Mouse (Mus musculus) heart, postnatal 0 days (tissue): ENCODE measurements at regions not wholly inside any gene's neighbourhood (a gene's known extent, or its start where the extent isn't known, plus 50 kb on each side); places are given as distances from the start of the nearest gene placed in this dataset.

Source experiments
- ATAC-seq: fragments of 200-750 bp; cut with Nextera tagmentation; 2 replicates; pipeline ENCODE4 v1.8.0; 2017; ENCODE audit warnings: low read depth, moderate number of reproducible peaks, moderate library complexity; ENCODE audit not compliant: insufficient read depth
- DNase-seq: peaks from one replicate; pipeline ENCODE4 v3.0.0-alpha.2; 2016; ENCODE audit warnings: low spot score
- H3K27ac ChIP-seq: fragments of 300-500 bp; sonication (generic); 2 replicates; pipeline ENCODE4 v1.5.1; 2014; ENCODE audit warnings: low read depth, mild to moderate bottlenecking
- H3K27me3 ChIP-seq: fragments of 300-500 bp; sonication (generic); 2 replicates; pipeline ENCODE4 v1.6.1; 2014; ENCODE audit warnings: low read length, mixed read lengths; ENCODE audit not compliant: control insufficient read depth, insufficient read depth
- H3K36me3 ChIP-seq: fragments of 300-500 bp; sonication (generic); replicated peaks from 2 replicates; pipeline ENCODE4 v1.6.1; 2014; ENCODE audit warnings: low read length, mixed read lengths; ENCODE audit not compliant: control insufficient read depth, insufficient read depth
- H3K4me1 ChIP-seq: fragments of 300-500 bp; sonication (generic); 2 replicates; pipeline ENCODE4 v1.6.1; 2014; ENCODE audit warnings: antibody characterized with exemption; ENCODE audit not compliant: control insufficient read depth, insufficient read depth
- H3K4me2 ChIP-seq: fragments of 300-500 bp; sonication (generic); 2 replicates; pipeline ENCODE4 v1.6.1; 2014; ENCODE audit warnings: low read depth, mild to moderate bottlenecking, low read length, moderate library complexity
- H3K4me3 ChIP-seq: fragments of 300-500 bp; sonication (generic); 2 replicates; pipeline ENCODE4 v1.5.1; 2014; ENCODE audit warnings: low read depth, low read length
- H3K9ac ChIP-seq: fragments of 300-500 bp; sonication (generic); replicated peaks from 2 replicates; pipeline ENCODE4 v1.6.1; 2014; ENCODE audit warnings: low read depth, low read length, mixed read lengths
- H3K9me3 ChIP-seq: fragments of 300-500 bp; sonication (generic); replicated peaks from 2 replicates; pipeline ENCODE4 v1.6.1; 2016; ENCODE audit warnings: low read length; ENCODE audit not compliant: control insufficient read depth
- CTCF ChIP-seq: IDR thresholded peaks from 2 replicates; pipeline ENCODE4 v1.5.1; 2016; ENCODE audit warnings: antibody characterized with exemption, control low read depth, low read depth
- EP300 ChIP-seq: IDR thresholded peaks from 2 replicates; pipeline ENCODE4 v1.6.1; 2016; ENCODE audit warnings: antibody characterized with exemption, low read depth
- WGBS: fragments of 180-500 bp; shearing (Covaris S2); extraction: QIAGEN DNeasy Blood & Tissue Kit; methylation state at CpG from one replicate; pipeline ENCODE4 v1.1.7; 2014; 5-methylcytosine and 5-hydroxymethylcytosine counted together

DNA sequence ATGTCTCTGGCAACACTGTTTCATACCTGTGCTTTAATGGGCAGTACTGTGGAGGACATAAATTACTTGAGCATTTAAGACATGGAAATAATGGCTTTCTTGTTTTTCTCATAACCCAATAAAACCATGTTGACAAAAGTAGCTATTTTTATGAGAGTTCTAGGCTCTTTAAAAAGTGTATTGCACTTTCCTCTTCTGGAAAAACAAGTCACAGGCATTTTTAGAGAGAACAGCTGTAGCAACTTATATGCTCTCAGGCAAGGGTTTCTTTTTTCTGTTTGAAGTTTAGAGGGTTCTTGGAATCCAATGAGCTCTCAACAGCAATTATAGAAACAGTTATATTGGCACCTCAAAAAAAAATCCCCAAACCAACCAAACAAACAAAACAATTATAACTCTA is 153.6 kb downstream of the Ackr3 start:
- Histone ChIP-seq H3K27me3 (0 out of 2 replicates have a peak, but pooled peaks cover 3% of the 10 kb centered on the region), H3K36me3 (no peaks in the 10 kb centered on the region), H3K4me3 (no peak overlapping the region), H3K27ac (no peak overlapping the region), H3K4me2 (no peak overlapping the region), H3K9ac (no peak overlapping the region), H3K4me1 (no peaks in the 10 kb centered on the region), H3K9me3 (no peaks in the 10 kb centered on the region)
- ATAC-seq (no peak), DNase-seq (no peak)
- TF ChIP-seq EP300 (no peak), CTCF (no peak)

DNA sequence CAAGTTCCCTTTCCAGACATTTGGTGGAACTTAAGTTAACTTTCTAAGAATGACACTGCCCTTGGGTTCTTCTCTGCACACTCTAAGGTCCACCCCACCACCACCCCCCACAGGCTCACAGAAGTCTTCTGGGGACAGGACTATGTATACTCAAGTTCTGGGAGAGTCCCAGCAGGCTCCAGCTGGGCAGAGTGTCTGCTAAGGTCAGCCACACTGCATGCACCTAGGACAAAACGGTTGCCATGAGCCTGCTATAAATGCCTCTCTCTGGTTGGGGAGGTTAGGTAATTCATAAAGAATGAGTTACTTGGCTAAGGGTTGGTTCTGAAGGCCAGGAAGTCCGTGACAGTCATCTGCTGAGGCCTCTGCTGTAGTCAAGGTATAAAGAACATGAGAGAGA is 155.2 kb downstream of the Ackr3 start:
- Histone ChIP-seq H3K9ac (no peak overlapping the region), H3K4me3 (no peak overlapping the region), H3K27ac (no peak overlapping the region), H3K36me3 (no peaks in the 10 kb centered on the region), H3K4me1 (no peaks in the 10 kb centered on the region), H3K27me3 (0 out of 2 replicates have a peak, but pooled peaks cover 3% of the 10 kb centered on the region), H3K4me2 (no peak overlapping the region), H3K9me3 (no peaks in the 10 kb centered on the region)
- 38% methylated on average over 2 of the region's 2 CpGs for WGBS
- TF ChIP-seq CTCF (no peak), EP300 (no peak)
- DNase-seq (no peak), ATAC-seq (no peak)

GRCm38 (mm10) chr1:90360065-90360464 is 156.3 kb downstream of the Ackr3 start:
- Histone ChIP-seq H3K27ac (no peak overlapping the region), H3K36me3 (no peaks in the 10 kb centered on the region), H3K9me3 (no peaks in the 10 kb centered on the region), H3K27me3 (0 out of 2 replicates have a peak, but pooled peaks cover 3% of the 10 kb centered on the region), H3K4me2 (no peak overlapping the region), H3K9ac (no peak overlapping the region), H3K4me3 (no peak overlapping the region), H3K4me1 (no peaks in the 10 kb centered on the region)
- WGBS = 58% methylated on average over 3 of the region's 3 CpGs
- no peak for TF ChIP-seq CTCF
- TF ChIP-seq EP300 = no peak
- ATAC-seq = no peak
- DNase-seq = no peak

DNA sequence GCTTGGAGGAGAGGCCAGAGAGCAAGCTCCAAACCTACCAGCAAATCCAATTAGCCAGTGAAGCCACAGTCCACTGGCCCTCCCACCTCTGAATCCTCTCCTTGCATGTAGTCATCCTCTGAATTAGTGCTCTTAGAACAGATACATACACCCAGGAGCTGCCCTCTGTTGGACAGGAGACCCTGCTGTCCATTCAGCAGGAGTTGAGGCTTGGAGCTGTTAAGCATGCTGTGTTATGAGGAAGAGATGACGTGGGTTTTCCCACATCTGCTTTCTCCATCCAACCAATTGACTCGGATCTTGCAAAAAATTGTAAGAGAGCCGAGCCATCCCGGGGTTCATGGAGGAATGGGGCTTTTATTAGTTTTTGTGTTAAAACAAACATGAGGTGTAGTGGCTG is 160.7 kb downstream of the Ackr3 start:
- Histone ChIP-seq H3K9ac (no peak overlapping the region), H3K4me2 (no peak overlapping the region), H3K27ac (no peak overlapping the region), H3K9me3 (no peaks in the 10 kb centered on the region), H3K4me3 (no peak overlapping the region), H3K4me1 (0 out of 2 replicates have a peak, but pooled peaks cover 5% of the 10 kb centered on the region), H3K27me3 (no peaks in the 10 kb centered on the region), H3K36me3 (no peaks in the 10 kb centered on the region)
- WGBS = 68% methylated on average over 4 of the region's 4 CpGs
- ATAC-seq (no peak), DNase-seq (no peak)
- TF ChIP-seq EP300 = no peak
- TF ChIP-seq CTCF = no peak

- Histone ChIP-seq H3K4me3 (no peak overlapping the region), H3K4me2 (no peak overlapping the region), H3K9ac (no peak overlapping the region), H3K36me3 (no peaks in the 10 kb centered on the region), H3K4me1 (0 out of 2 replicates have a peak, but pooled peaks cover 5% of the 10 kb centered on the region), H3K27me3 (no peaks in the 10 kb centered on the region), H3K9me3 (no peaks in the 10 kb centered on the region), H3K27ac (no peak overlapping the region)
- ATAC-seq (no peak), DNase-seq (no peak)
- WGBS = 17% methylated on average over 10 of the region's 10 CpGs
- no peak for TF ChIP-seq EP300
- no peak for TF ChIP-seq CTCF
Measured at GRCm38 (mm10) chr1:90368581-90368980, 164.8 kb downstream of the Ackr3 start.

DNA sequence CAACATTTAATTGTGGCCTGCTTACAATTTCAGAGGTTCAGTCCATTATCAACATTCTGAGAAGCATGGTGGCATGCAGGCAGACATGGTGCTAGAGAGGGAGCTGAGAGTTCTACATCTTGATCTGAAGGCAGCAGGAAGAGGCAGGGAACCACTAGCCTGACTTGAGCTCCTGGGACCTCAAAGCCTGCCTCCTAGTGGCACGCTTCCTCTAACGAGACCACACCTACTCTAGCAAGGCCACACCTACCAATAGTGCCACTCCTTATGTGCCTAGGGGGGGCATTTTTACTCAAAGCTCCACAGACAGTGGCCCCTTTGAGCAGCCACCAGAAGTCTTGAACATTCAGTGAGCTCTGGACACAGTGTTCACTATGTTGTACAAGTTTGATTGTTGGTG is 165.5 kb downstream of the Ackr3 start:
- DNase-seq (no peak), ATAC-seq (no peak)
- no peak overlapping the region for H3K9ac ChIP-seq
- H3K27me3 ChIP-seq = no peaks in the 10 kb centered on the region
- H3K4me3 ChIP-seq = no peak overlapping the region
- no peaks in the 10 kb centered on the region for H3K36me3 ChIP-seq
- H3K4me2 ChIP-seq = no peak overlapping the region
- no peaks in the 10 kb centered on the region for H3K9me3 ChIP-seq
- H3K4me1 ChIP-seq = 0 out of 2 replicates have a peak, but pooled peaks cover 5% of the 10 kb centered on the region
- WGBS = 69% methylated on average over 2 of the region's 2 CpGs
- H3K27ac ChIP-seq = no peak overlapping the region
- TF ChIP-seq EP300 = no peak
- TF ChIP-seq CTCF = no peak; the same call in 1 of the 2 replicates
